Mouse (Mus musculus) layer of hippocampus, adult 9-10 months (tissue): ENCODE data around the gene Stx1a.

Source experiments
- DNase-seq: peaks from one replicate; pipeline ENCODE4 v3.0.0; 2022; ENCODE audit warnings: low spot score

Stx1a gene

GRCm38 (mm10) chr5:135008671-135009589, 14.4 kb upstream of the Stx1a start, which contains the start of gene Abhd11:
Abhd11 (plus strand) TSS chr5:135009152.
- DNase-seq, result peak; percentile 96

DNA sequence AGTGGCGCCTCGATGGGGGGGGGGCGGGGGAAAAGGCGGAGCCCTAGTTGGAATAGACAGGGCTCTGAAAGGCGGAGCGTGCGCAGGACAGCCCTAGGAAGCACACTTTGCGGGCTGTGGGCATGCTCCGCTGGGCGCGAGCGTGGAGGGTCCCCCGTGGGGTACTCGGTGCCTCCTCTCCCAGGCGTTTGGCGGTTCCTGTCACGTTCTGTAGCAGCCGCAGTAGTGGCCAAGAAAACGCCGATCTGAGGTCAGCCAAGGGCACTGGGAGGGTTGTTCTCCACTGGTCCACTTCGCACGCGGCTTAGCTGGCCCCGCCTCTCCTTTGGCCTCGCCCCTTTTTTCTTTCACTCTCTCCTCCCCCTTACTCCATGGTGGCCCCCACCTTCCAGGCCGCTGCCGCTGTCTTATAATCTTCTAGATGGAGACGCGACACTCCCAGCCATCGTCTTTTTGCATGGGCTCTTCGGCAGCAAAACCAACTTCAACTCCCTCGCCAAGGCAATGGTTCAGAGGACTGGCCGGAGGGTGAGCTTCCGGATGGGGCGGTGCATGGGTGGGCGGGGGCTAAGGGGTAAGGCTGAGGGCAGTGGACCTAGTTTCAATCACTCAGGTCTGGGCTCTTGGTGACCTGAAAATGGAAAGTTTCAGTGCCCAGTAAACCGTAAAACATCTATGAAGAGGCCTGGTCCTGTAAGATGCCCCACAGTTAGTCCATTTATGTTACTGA, 13.5 kb upstream of the Stx1a start:
- DNase-seq, result peak; percentile 78

- no peak for DNase-seq
Measured at GRCm38 (mm10) chr5:135010320-135010709, 13.0 kb upstream of the Stx1a start.

- no peak for DNase-seq
Measured at GRCm38 (mm10) chr5:135010841-135011743, 12.2 kb upstream of the Stx1a start.

DNA sequence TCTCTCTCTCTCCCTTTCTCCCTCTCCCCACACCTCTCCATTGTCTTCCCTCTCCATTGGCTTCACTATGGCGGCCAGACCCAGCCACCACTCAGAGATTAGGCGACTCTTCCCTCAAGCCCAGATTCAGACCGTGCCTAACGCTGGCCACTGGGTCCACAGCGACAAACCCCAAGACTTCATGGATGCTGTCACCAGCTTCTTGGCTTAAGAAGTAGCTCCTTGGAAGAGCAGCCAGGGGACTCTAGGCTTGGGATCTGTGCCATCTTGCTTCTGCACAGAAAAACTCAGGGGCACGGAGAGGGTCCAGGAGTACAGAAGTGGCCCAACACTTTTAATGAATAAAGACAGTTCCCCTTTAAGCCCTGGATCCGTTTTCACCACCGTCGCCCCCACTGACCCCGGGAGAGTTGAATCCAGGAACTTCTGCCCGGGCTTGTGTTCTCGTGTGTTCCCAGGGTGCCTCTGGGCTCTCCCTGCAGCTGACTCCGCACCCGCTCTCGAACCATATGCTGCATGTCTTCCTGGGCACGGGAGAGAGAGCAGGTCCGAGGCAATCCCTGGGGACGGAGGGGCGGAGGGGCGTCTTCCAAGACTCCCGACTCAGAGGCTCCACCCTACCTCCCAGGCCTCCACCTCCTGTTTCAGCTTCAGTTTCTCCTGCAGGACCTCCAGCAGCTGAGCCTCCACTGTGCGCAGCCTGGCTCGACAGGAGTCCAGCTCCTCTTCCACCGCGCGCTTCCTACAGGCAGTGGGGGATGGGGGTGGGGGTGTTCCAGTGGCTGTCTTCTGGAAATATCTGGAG, 11.3 kb upstream of the Stx1a start:
- no peak for DNase-seq

DNA sequence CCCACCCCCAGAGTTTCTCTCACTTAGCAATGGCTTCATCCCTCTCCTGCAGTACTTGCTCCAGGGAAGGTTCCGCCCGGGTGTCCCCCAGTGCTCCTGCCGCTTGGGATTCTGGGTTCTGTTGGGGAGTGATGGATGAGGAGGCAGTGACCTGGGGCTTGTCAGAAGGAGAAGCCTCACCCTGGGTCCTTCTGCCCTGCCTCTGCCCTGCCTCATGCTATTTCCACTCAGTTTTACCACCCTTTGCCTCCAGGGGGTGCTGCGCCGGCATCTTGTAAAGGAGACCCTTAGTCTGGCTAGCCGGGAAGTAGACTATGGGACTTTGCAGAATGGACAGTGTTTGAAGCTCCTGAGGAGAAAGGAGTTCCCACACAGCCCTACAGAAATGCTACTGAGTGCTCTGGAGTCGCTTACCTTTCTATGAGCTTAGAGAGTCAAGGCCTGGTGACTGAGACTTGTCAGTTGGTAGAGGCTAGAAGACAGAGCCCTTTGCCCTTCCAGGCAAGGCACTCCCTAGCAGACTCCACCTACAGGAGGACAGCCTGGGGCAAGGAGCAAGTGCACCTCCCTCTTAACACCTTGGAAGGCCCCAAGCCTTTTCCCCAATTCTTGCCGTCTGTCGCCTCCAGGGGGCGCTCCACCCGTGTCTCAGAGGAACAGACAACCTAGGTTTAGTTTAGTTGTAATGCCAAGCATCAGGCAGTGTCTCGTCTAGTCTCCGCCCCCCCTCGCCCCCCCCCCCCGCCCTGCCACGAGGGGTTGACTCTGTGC, 10.4 kb upstream of the Stx1a start:
- DNase-seq, result no peak

DNA sequence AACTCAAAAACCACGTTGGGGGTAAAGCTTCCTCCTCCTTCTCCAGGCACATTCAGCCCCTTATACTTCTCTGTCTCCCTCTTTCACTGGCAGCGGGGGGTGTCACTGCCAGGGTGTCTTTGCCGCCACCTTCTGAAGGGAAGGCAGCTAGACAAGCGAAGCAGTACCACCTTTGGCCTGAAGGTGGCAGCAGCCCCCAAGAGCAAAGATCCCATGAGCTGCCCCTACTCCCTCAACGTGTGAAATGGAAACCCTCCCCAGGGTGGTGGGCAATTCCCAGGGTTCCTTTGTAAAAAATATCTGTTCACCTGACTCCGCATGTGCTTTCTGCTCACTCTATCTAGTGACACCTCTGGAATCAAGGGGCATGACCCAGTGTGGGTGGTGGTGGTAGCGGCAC, 7.8 kb upstream of the Stx1a start:
- peak; percentile 88 for DNase-seq

DNA sequence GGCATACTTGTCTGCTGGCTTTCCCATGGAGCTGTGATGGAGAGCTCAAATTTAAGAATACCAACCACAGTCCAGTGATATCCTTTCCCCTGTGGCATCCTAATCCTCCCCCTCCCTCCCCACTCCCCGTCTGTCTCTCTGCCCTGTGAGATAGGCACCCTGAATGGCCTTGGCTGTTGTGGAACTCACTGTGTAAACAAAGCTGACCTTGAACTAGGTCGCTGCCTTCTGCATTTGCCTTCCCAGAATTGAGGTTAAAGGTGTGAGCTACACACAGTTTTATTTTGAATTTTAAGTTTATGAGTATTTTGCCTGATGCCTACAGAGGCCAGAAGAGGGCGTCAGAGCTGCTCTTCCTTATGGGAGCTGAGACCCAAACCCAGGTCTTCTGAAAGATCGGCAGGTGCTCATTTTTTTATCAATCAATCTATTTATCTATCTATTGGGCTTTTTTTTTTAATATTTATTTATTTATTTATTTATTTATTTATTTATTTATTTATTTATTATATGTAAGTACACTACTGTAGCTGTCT, 7.0 kb upstream of the Stx1a start:
- DNase-seq, result no peak

DNA sequence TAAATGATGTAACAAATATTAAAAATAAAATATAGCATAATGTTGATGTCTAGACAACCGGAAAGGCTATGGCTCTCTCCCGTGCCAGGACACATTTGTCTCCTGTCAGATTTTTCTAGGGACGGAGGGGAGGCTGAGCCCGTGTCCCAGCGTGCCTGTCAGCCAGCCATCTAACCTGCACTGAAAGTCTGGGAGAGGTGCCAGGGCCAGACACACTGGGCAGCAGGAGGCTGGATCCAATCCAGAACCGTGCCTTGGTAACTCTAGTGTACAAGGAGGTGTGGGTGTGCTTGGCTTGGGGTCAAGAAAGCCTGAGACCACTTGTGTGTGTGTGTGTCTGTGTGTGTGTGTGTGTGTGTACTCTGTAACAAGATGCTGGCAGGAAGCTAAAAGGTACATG, 1.5 kb upstream of the Stx1a start:
- no peak for DNase-seq

DNA sequence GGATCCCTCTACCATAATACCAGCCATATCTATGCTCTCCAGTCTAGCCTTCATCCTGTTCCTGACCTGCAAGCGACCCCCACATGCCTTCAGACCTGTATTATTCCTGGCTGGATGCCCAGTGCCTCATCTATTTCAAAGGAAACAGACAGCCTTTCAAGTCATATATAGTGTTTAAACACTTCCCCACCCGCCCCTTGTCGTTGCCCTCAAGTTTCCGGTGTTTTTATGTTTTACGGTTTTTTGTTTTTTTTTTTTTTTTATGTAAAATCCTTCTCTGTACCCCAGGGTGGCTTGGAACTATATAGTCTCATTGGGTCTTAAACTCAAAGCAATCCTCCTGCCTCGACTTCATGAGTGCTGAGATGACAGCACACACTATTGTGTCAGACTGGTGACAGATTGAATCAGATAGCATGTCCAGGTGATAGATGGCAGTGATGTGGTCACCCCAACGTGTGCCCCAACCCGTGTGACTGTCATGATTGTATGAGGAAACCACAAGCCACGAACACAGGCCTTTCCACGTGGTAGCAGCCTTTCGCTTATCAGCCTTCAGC, 1.5 kb downstream of the Stx1a start:
- no peak for DNase-seq

GRCm38 (mm10) chr5:135025899-135026298, 2.6 kb downstream of the Stx1a start:
- DNase-seq, result no peak

DNA sequence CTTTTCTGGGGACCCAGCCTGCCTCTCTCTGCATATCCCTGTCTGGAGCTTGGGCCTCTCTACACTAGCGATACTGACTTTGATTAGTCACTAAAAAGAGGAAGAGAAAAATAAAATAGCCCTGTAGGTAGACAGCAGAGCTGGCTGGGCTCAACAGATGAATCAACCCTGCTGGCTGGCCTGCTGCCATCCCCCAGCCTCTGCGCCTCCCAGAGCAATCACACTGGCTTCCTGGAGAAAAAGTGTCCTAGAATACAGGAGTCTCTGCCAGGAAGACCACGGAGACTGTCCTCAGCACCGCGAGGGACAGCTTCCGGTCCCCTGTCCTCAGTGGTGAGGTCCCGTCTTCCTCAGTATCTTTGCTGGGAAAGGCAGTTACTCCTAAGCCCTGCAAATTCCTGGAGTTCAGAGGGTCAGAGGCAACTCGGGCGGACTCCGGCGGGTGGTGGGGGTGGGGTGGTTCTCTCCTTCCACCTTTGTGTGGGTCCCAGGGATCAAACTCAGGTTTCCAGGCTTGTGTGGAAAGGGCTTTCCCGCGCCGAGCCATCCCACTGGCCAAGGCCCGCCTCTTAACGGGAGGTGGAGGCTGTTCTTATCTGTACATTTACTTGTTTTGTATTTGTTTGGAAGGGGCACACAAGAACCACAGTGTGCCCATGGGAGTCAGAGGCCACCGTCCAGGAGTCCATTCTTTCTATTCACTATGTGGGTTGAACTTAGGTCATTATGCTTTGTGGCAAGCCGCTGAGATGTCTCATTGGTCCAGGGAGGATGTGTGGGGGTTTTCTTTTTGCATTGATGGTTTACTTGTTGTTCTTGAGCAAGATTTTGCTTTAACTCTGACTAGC, 5.9 kb downstream of the Stx1a start:
- DNase-seq, result no peak

GRCm38 (mm10) chr5:135032581-135032980, 9.3 kb downstream of the Stx1a start:
- no peak for DNase-seq

GRCm38 (mm10) chr5:135034593-135034992, 11.3 kb downstream of the Stx1a start:
- DNase-seq, result no peak

- DNase-seq, result no peak
Measured at GRCm38 (mm10) chr5:135035608-135036359, 12.5 kb downstream of the Stx1a start.

DNA sequence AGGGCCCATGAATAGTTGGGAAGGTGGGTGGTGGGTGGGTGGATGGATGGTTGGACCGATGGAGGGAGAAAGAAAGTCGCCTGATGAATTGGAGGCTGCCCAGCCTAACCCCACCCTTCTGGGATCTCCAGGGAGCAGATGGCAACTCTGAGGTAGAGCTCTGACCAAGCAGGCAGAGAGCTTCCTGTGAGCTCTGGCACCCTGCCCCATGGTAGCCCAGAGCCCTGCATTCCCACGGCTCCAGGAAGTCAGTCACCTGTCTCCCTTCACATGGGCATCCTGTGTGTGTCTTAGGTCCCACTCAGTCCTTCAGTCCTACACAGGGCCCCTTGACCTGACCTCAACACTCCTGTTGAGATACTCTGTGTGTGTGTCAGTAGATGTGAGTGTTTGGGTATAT, 14.7 kb downstream of the Stx1a start:
- DNase-seq, result no peak

- no peak for DNase-seq
Measured at GRCm38 (mm10) chr5:135039541-135039940, 16.3 kb downstream of the Stx1a start.

DNA sequence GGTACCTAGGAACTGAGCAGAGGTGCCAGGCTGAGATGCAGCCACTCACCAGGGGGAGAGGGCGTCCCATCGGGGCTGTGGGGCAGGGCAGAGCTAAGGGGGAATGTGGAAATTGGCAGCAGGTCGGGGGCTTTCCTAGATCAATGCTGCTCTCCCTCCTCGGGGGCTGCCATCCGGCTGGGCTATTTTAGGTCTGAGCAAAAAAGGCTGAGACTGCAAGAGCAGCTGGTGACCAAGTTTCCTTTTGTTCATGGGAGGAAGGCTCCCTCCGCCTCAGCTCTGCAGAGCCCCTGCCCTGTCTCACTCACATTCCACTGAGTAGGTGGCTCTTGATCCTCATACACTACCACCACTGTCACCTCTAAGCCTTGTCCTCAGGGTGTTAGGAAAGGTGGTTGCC, 16.8 kb downstream of the Stx1a start:
- DNase-seq, result no peak
